Mouse (Mus musculus) MEL (cell line): ENCODE data around the gene Prss3. TPM values are rescaled to one million over a fixed set of nuclear protein-coding genes. Genes with fewer than 3 reads are reported as not detected.
"Not testable (repeated sequence)": the region's sequence is repeated elsewhere in the genome, so short reads cannot be mapped to it uniquely, and the experiment has no call there.

Source experiments
- DNase-seq: peaks from one replicate; pipeline ENCODE4 v3.0.0; 2011; ENCODE audit warnings: low read depth, low spot score
- H3K27ac ChIP-seq: 2 replicates; pipeline ENCODE4 v1.5.1; 2012; ENCODE audit warnings: low read depth, mild to moderate bottlenecking, control low read depth, low read length, moderate library complexity; ENCODE audit not compliant: control insufficient read depth
- H3K27me3 ChIP-seq, 2 experiments: fragments of 150-350 bp in 1 of 2; sonication (generic) in 1 of 2; 2 replicates each; pipeline ENCODE4 v1.6.1; 2012; ENCODE audit warnings: low read length in 2 of 2, mild to moderate bottlenecking in 2 of 2, improper control_type of control experiment in 1 of 2, moderate library complexity in 1 of 2; ENCODE audit not compliant: insufficient read depth in 2 of 2, control insufficient read depth in 1 of 2
- H3K36me3 ChIP-seq, 2 experiments: 2 replicates each; pipeline ENCODE4 v1.6.1; 2012 to 2014; ENCODE audit warnings: low read length in 2 of 2, improper control_type of control experiment in 1 of 2, inconsistent platforms in 1 of 2, mild to moderate bottlenecking in 1 of 2; ENCODE audit not compliant: insufficient read depth in 2 of 2, control insufficient read depth in 1 of 2
- H3K4me1 ChIP-seq, 2 experiments: fragments of 150-350 bp in 1 of 2; sonication (generic) in 1 of 2; 2 replicates each; pipeline ENCODE4 v1.6.1; 2012; ENCODE audit warnings: low read length in 2 of 2, improper control_type of control experiment in 1 of 2, mild to moderate bottlenecking in 1 of 2; ENCODE audit not compliant: insufficient read depth in 2 of 2, control insufficient read depth in 1 of 2
- H3K4me3 ChIP-seq, 2 experiments: fragments of 150-350 bp in 1 of 2; sonication (generic) in 1 of 2; 2 replicates each; pipeline ENCODE4 v1.5.1; 2012; ENCODE audit warnings: low read depth in 2 of 2, low read length in 2 of 2, mild to moderate bottlenecking in 2 of 2, moderate library complexity in 2 of 2, control low read depth in 1 of 2, improper control_type of control experiment in 1 of 2; ENCODE audit not compliant: control insufficient read depth in 1 of 2, insufficient read depth in 1 of 2
- H3K79me2 ChIP-seq: 2 replicates; pipeline ENCODE4 v1.6.1; 2012; ENCODE audit warnings: mild to moderate bottlenecking, low read length, moderate library complexity; ENCODE audit not compliant: control insufficient read depth, poor library complexity, insufficient read depth
- H3K9ac ChIP-seq: 2 replicates; pipeline ENCODE4 v1.6.1; 2012; ENCODE audit warnings: low read depth, mild to moderate bottlenecking, control low read depth, low read length, moderate library complexity; ENCODE audit not compliant: control insufficient read depth, poor library complexity, severe bottlenecking
- H3K9me3 ChIP-seq: fragments of 150-350 bp; sonication (generic); replicated peaks from 2 replicates; pipeline ENCODE4 v1.6.1; 2012; ENCODE audit warnings: mild to moderate bottlenecking, low read length, improper control_type of control experiment, moderate library complexity; ENCODE audit not compliant: insufficient read depth
- CHD2 ChIP-seq: IDR thresholded peaks from 2 replicates; pipeline ENCODE4 v1.6.1; 2011; ENCODE audit warnings: low read length, improper control_type of control experiment
- CTCF ChIP-seq, 3 experiments: IDR thresholded peaks in 2 of 3; conservative IDR thresholded peaks in 1 of 3; 2 replicates each; pipeline ENCODE4 v1.5.1; 2011 to 2012; ENCODE audit warnings: low read length in 3 of 3, low read depth in 2 of 3, mild to moderate bottlenecking in 2 of 3, improper control_type of control experiment in 1 of 3, inconsistent platforms in 1 of 3, mixed read lengths in 1 of 3, moderate library complexity in 1 of 3; ENCODE audit not compliant: control insufficient read depth in 1 of 3, insufficient read depth in 1 of 3, poor library complexity in 1 of 3, severe bottlenecking in 1 of 3
- ELF1 ChIP-seq: IDR thresholded peaks from 2 replicates; pipeline ENCODE4 v1.6.1; 2014; ENCODE audit warnings: low read depth, mild to moderate bottlenecking, inconsistent platforms, low read length, improper control_type of control experiment, moderate library complexity
- ETS1 ChIP-seq: IDR thresholded peaks from 2 replicates; pipeline ENCODE4 v1.6.1; 2012; ENCODE audit warnings: low read depth, mild to moderate bottlenecking, inconsistent platforms, low read length, improper control_type of control experiment, moderate library complexity
- GATA1 ChIP-seq: IDR thresholded peaks from 2 replicates; pipeline ENCODE4 v1.6.1; 2011; ENCODE audit warnings: low read depth, low read length, improper control_type of control experiment
- HCFC1 ChIP-seq: IDR thresholded peaks from 2 replicates; pipeline ENCODE4 v1.6.1; 2012; ENCODE audit warnings: low read depth, mild to moderate bottlenecking, inconsistent platforms, low read length, improper control_type of control experiment, moderate library complexity
- KAT2A ChIP-seq: conservative IDR thresholded peaks from 2 replicates; pipeline ENCODE4 v1.6.1; 2012; ENCODE audit warnings: low read depth, low read length, improper control_type of control experiment, inconsistent platforms
- MEF2A ChIP-seq: IDR thresholded peaks from 2 replicates; pipeline ENCODE4 v1.6.1; 2014; ENCODE audit warnings: low read depth, mild to moderate bottlenecking, inconsistent platforms, low read length, improper control_type of control experiment; ENCODE audit not compliant: poor library complexity, insufficient replicate concordance, severe bottlenecking; ENCODE audit errors: extremely low read depth
- MXI1 ChIP-seq: IDR thresholded peaks from 2 replicates; pipeline ENCODE4 v1.6.1; 2011; ENCODE audit warnings: mild to moderate bottlenecking, low read depth, low read length, improper control_type of control experiment
- MYB ChIP-seq: IDR thresholded peaks from 2 replicates; pipeline ENCODE4 v1.6.1; 2011; ENCODE audit warnings: mild to moderate bottlenecking, low read depth, low read length, improper control_type of control experiment
- MYC ChIP-seq: IDR thresholded peaks from 2 replicates; pipeline ENCODE4 v1.6.1; 2011; ENCODE audit warnings: low read depth, mild to moderate bottlenecking, low read length, improper control_type of control experiment, moderate library complexity
- NELFE ChIP-seq: IDR thresholded peaks from 2 replicates; pipeline ENCODE4 v1.6.1; 2011; ENCODE audit warnings: low read depth, low read length, improper control_type of control experiment
- NRF1 ChIP-seq: IDR thresholded peaks from 2 replicates; pipeline ENCODE4 v1.6.1; 2014; ENCODE audit warnings: low read depth, mild to moderate bottlenecking, inconsistent platforms, low read length, improper control_type of control experiment, moderate library complexity; ENCODE audit not compliant: poor library complexity, insufficient read depth, severe bottlenecking
- POLR2AphosphoS2 ChIP-seq: IDR thresholded peaks from 2 replicates; pipeline ENCODE4 v1.6.1; 2011; ENCODE audit warnings: low read length, improper control_type of control experiment
- POLR2AphosphoS5 ChIP-seq: IDR thresholded peaks from 2 replicates; pipeline ENCODE4 v1.6.1; 2012; ENCODE audit warnings: low read depth, borderline replicate concordance, mild to moderate bottlenecking, inconsistent platforms, low read length, moderate library complexity, mixed read lengths
- SMC3 ChIP-seq: IDR thresholded peaks from 2 replicates; pipeline ENCODE4 v1.6.1; 2011; ENCODE audit warnings: low read depth, low read length, improper control_type of control experiment
- USF2 ChIP-seq, 2 experiments: IDR thresholded peaks; 2 replicates each; pipeline ENCODE4 v1.6.1; 2011 to 2012; ENCODE audit warnings: improper control_type of control experiment in 2 of 2, low read length in 2 of 2, borderline replicate concordance in 1 of 2, inconsistent platforms in 1 of 2, low read depth in 1 of 2, mild to moderate bottlenecking in 1 of 2; ENCODE audit not compliant: insufficient read depth in 1 of 2
- ZC3H11A ChIP-seq: IDR thresholded peaks from 2 replicates; pipeline ENCODE4 v1.6.1; 2012; ENCODE audit warnings: low read depth, mild to moderate bottlenecking, inconsistent platforms, low read length, improper control_type of control experiment
- ZKSCAN1 ChIP-seq: IDR thresholded peaks from 2 replicates; pipeline ENCODE4 v1.6.1; 2012; ENCODE audit warnings: low read depth, mild to moderate bottlenecking, inconsistent platforms, low read length, improper control_type of control experiment, moderate library complexity
- polyA plus RNA-seq, 2 experiments: library from polyadenylated mRNA; stranded (reverse) in 1 of 2; unstranded in 1 of 2; fragments of >175 nt in 1 of 2; fragments of >200 nt in 1 of 2; gene quantifications; 2 replicates each; pipeline versions ENCODE4 v1.2.1 to v1.2.4; 2012; ENCODE audit warnings: low replicate concordance in 2 of 2, low read depth in 1 of 2; ENCODE audit not compliant: insufficient read length in 2 of 2, insufficient read depth in 1 of 2, missing spikeins in 1 of 2
- total RNA-seq: library from RNA; depleted of rRNA; stranded (reverse); fragments of 300-350 nt; gene quantifications from 2 replicates; pipeline ENCODE4 v1.2.3, GENCODE M21; 2012; rRNA removed

The Prss3 gene
- not detected in 2 replicates for total RNA-seq
- not detected for polyA plus RNA-seq

DNA sequence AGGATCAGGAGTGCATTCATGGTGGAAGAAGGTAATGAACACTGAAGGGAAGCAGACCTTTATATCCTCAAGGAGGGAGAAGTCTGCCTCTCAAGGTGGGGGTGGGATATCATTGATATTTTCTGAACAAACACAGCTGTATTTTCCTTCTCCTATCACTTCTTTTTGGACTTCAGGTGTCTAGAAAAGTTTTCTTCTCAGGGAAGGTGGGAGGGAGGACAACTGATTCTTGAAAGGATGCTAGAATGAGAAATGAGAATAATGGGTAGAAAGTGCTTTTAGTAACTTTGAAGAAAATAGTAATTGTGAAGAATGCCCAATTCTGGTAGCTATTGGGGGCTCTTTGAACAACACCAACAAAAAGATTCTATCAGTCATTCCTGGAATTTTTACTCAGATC lies at the start of gene Prss3:
Gene Prss3 (minus strand): TSS at position 101 of the 400 bp plus-strand sequence.
- not testable (repeated sequence) for H3K36me3 ChIP-seq, H3K9ac ChIP-seq, H3K27me3 ChIP-seq, H3K27ac ChIP-seq, H3K4me1 ChIP-seq, H3K4me3 ChIP-seq, DNase-seq, H3K9me3 ChIP-seq, H3K79me2 ChIP-seq

DNA sequence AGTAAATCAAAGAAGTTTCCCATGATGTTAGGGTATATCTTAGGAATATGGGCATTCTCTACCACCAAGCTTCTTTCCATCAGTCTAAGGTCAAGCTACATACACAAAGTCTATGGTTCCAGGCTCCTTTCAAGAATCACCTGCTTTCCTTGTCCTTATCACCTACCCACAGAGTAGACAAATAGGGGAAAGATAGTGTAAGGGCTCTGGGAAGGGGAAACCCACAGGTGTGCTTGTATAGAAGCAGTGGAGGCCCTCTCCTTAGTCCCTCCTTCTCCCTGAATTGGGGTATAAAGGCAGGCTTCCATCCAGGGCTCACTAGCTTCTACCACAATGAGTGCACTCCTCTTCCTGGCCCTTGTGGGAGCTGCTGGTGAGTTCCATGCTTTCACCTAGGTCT lies 14.6 kb upstream of the Prss3 start, which contains the start of gene Gm5771:
Gene Gm5771 (plus strand): TSS at position 301 of the 400 bp plus-strand sequence.
- H3K4me1 ChIP-seq, H3K36me3 ChIP-seq, H3K79me2 ChIP-seq, H3K27ac ChIP-seq, H3K27me3 ChIP-seq, H3K9ac ChIP-seq, H3K4me3 ChIP-seq, DNase-seq, H3K9me3 ChIP-seq: not testable (repeated sequence)

DNA sequence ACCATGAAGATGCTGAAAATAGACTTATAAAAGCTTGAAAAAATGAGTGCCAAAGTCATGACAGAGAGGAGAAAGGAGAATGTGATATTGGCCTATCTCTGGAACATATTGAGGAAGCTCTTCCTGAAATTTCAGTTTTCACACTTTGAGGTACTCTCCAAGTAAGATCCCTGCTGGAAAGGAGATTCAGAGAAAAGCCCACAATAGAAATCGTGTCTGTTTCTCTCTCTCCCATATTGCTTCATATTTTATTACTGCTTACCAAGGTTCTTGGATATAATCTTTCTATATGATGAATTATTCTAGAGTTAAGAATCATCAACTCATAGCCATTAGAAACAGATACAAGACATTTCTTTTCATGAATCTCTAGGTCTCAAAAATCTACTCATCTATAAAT lies 14.2 kb upstream of the Prss3 start:
- H3K9me3 ChIP-seq, H3K9ac ChIP-seq, H3K4me1 ChIP-seq, H3K36me3 ChIP-seq, H3K27me3 ChIP-seq, DNase-seq, H3K4me3 ChIP-seq, H3K27ac ChIP-seq, H3K79me2 ChIP-seq: not testable (repeated sequence)

GRCm38 (mm10) chr6:41386781-41387180 lies 9.3 kb upstream of the Prss3 start:
- Histone ChIP-seq H3K9ac (no peak overlapping the region), H3K4me3 (no peak overlapping the region), H3K4me1 (no peaks in the 10 kb centered on the region), H3K79me2 (no peaks in the 10 kb centered on the region), H3K27ac (no peak overlapping the region), H3K27me3 (no peaks in the 10 kb centered on the region), H3K9me3 (no peaks in the 10 kb centered on the region), H3K36me3 (no peaks in the 10 kb centered on the region)
- DNase-seq, result no peak
- no peak for TF ChIP-seq GATA1
- TF ChIP-seq SMC3, result no peak
- no peak for TF ChIP-seq NELFE
- TF ChIP-seq MYC, result no peak
- no peak for TF ChIP-seq MEF2A
- no peak for TF ChIP-seq USF2 (IDR thresholded peaks at IDR 0.05; ENCODE audit: borderline replicate concordance in 1 of 2, insufficient read depth in 1 of 2, low read depth in 1 of 2, low read length in 2 of 2)
- TF ChIP-seq HCFC1, result no peak
- no peak for TF ChIP-seq ETS1
- no peak for TF ChIP-seq KAT2A
- TF ChIP-seq ELF1, result no peak
- TF ChIP-seq POLR2AphosphoS5, result no peak
- no peak for TF ChIP-seq MYB
- no peak for TF ChIP-seq POLR2AphosphoS2
- no peak for TF ChIP-seq MXI1
- TF ChIP-seq ZC3H11A, result no peak
- TF ChIP-seq CTCF (IDR thresholded peaks at IDR 0.05 in 2 of 3, conservative IDR thresholded peaks at IDR 0.05 in 1 of 3; ENCODE audit: control insufficient read depth in 1 of 3, insufficient read depth in 1 of 3, low read depth in 2 of 3, low read length in 3 of 3, poor library complexity in 1 of 3, severe bottlenecking in 1 of 3), result no peak
- TF ChIP-seq CHD2, result no peak
- no peak for TF ChIP-seq ZKSCAN1
- TF ChIP-seq NRF1, result no peak
